ENCODE assay signal across 28 mouse cellular contexts in genomic region chr13:12179481-12179880, GRCm38 (mm10).
"Had no signal": no experiment of that assay in that cellular context is flagged by ENCODE, and none has a peak within 500 bp of the region (broad histone marks: within the 10 kb centered on the region; RNA-seq: fewer than 3 reads in every experiment).

No protein-coding gene starts in this region.

- ATAC-seq: hindbrain, embryonic 16.5 days; inflammation-experienced regulatory T-cells, adult 6 months; intestine, embryonic 15.5 days; intestine, postnatal 0 days had no signal

- H3K27me3 ChIP-seq: heart, embryonic 12.5 days; hindbrain, embryonic 12.5 days; intestine, embryonic 15.5 days; kidney, embryonic 15.5 days; limb, embryonic 12.5 days; liver, embryonic 13.5 days; liver, embryonic 15.5 days had no signal

- H3K4me1 ChIP-seq: hindbrain, embryonic 12.5 days; intestine, embryonic 15.5 days; kidney, embryonic 15.5 days; limb, embryonic 12.5 days; liver, embryonic 13.5 days; liver, embryonic 15.5 days had no signal

- H3K36me3 ChIP-seq: hindbrain, embryonic 12.5 days; intestine, embryonic 15.5 days; liver, embryonic 13.5 days; liver, embryonic 15.5 days had no signal

- H3K27ac ChIP-seq: gastrocnemius, adult 2 months; heart, embryonic 10.5 days; hindbrain, embryonic 10.5 days; hindbrain, embryonic 12.5 days; hindbrain, embryonic 14.5 days; intestine, embryonic 15.5 days; kidney, embryonic 15.5 days; layer of hippocampus, adult 2 months; limb, embryonic 10.5 days; limb, embryonic 12.5 days; liver, embryonic 13.5 days; liver, embryonic 15.5 days had no signal

- H3K4me3 ChIP-seq: gastrocnemius, adult 2 months; heart, embryonic 10.5 days; heart, embryonic 12.5 days; hindbrain, embryonic 10.5 days; hindbrain, embryonic 12.5 days; intestine, embryonic 15.5 days; kidney, embryonic 15.5 days; layer of hippocampus, adult 2 months; limb, embryonic 10.5 days; limb, embryonic 12.5 days; liver, embryonic 13.5 days; liver, embryonic 15.5 days had no signal

- H3K4me2 ChIP-seq: heart, embryonic 12.5 days; hindbrain, embryonic 12.5 days; hindbrain, embryonic 14.5 days; intestine, embryonic 15.5 days; kidney, embryonic 15.5 days; limb, embryonic 12.5 days; liver, embryonic 11.5 days; liver, embryonic 13.5 days; liver, embryonic 15.5 days had no signal

- DNase-seq: gastrocnemius, adult 2 months; gastrocnemius, postnatal 10 days; gastrocnemius, postnatal 25 days; heart, adult 18-20 months; heart, postnatal 10 days; heart, postnatal 4 days; kidney, adult 2 months; kidney, adult 9 months; kidney, postnatal 10 days; kidney, postnatal 25 days; kidney, postnatal 4 days; liver; liver, embryonic 13.5 days had no signal

- H3K9ac ChIP-seq: heart, embryonic 12.5 days; hindbrain, embryonic 12.5 days; hindbrain, embryonic 14.5 days; intestine, embryonic 15.5 days; kidney, embryonic 15.5 days; limb, embryonic 12.5 days; liver, embryonic 13.5 days; liver, embryonic 15.5 days had no signal

- H3K9me3 ChIP-seq: heart, embryonic 10.5 days; heart, embryonic 12.5 days; hindbrain, embryonic 10.5 days; hindbrain, embryonic 12.5 days; intestine, embryonic 15.5 days; kidney, embryonic 15.5 days; limb, embryonic 10.5 days; limb, embryonic 12.5 days; liver, embryonic 13.5 days; liver, embryonic 15.5 days had no signal
